Mouse (Mus musculus) left cerebral cortex, adult 18-20 months (tissue): ENCODE data around the gene Vma21. TPM values are rescaled to one million over a fixed set of nuclear protein-coding genes. Genes with fewer than 3 reads are reported as not detected.

Source experiments
- DNase-seq, 2 experiments: peaks; one replicate each; pipeline ENCODE4 v3.0.0; 2021 to 2022; ENCODE audit warnings: low spot score in 2 of 2, mixed read lengths in 1 of 2
- long read RNA-seq, 2 experiments: library from polyadenylated mRNA; stranded (forward); transcript quantifications; one replicate each; pipeline ENCODE4 v2.0.0; 2021
- total RNA-seq, 2 experiments: library from RNA; stranded (reverse); gene quantifications; 2 replicates each; pipeline ENCODE4 v1.2.3; 2021

The Vma21 gene
- total RNA-seq: 10 to 100 TPM; 33.5 to 35.4 TPM
- long read RNA-seq, experiment 1, full-length matches to known transcripts: 53 of 53 reads
- long read RNA-seq, experiment 1, partial matches to known transcripts: 0 of 53 reads
- long read RNA-seq, experiment 1, other reads (novel, unspliced or antisense): 0 of 53 reads
- long read RNA-seq, experiment 2, full-length matches to known transcripts: 43 of 43 reads
- long read RNA-seq, experiment 2, partial matches to known transcripts: 0 of 43 reads
- long read RNA-seq, experiment 2, other reads (novel, unspliced or antisense): 0 of 43 reads

DNA sequence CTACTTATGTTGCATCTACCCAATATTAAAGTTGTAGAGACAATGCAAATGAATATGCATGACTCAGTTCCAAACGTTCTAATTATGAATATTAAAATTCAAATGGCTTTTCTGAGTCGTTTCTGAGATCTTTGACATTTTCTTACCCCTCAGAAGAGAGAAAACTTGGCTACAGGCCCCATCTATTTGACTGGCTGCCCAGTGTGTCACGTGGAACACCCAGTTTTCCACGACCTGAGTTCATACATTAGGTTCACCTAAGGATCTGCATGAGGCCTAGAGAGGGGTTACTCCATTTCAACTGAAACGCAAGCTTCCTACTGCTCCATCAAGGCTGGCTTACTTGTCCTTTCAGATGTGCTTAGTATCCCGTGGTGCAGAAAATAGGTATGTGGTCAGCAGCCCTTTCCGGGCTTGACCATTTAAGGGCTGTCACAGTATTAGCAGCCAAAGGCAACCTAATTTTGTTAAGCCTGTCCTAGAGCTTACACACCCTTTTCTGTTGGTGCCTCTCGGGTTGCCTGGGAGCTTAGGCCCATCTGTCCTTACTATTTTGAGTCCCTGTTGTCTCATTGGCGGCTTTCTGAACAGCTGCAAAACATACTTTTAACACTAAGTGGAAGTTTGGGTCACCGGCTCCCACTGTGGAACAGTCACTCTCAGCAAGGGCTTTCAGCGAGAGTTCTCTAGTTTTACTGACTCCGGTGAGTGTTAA lies at the start of gene Vma21:
Vma21 (plus strand) TSS at position 294 of the 715 bp plus-strand sequence.
- DNase-seq: no peak

DNA sequence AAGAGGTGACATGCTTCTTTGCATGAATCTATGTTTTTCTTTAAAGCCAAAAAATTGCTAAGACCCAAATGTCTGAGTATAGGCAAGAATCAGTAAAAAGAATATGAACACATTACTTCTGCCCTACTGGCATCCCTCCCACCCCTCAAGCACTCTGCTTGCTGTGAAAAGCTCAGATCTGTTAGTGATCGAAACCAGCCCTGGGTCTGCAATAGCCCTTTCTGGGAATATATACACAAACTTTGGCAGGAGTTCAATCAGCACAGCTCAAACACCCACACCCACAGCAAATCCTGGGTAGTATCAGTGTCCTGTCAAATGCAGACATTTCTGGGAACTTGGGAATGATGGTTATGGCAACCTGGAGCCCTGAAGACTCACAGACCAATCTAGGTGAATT lies 47.8 kb upstream of the Vma21 start:
- no peak for DNase-seq

DNA sequence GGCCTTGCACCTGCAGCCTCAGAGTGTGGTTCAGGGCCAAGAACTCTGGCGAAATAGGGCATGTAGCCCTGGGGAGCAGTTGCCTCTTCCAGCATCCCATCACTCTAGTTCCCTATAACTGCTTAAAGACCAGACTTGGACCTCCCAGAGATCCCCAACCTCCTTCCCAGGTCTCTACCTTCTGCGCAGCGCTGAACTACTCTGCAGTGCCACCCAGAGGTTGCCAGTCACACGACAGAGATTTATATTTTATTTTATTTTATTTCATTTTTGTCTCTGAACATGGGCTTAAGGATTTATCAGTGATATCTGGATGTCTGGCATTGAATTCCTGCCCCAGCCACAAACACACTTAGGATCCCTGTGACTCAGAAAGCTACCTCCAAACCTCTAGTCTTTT lies 24.6 kb upstream of the Vma21 start:
- no peak for DNase-seq

DNA sequence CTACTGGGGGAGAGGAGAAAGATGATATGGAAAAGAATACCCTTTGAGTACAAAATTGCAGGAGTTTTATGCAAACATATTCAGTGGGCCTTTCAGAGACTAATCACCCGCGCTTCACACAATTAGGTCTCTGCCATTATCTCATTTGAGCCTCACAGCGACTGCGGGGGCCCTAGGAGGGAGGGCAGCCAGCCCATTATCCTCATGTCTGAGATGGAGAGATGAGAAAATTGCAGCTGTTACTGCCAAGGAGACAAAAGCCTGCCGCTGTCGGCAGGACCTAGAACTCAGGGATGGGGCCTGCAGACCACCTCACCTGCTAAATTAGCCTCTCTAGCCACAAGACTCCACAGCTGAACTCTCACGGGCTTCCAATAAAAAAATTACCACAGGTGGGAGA lies 18.0 kb upstream of the Vma21 start:
- DNase-seq: no peak

GRCm38 (mm10) chrX:71798883-71799282 lies 16.8 kb upstream of the Vma21 start:
- DNase-seq: no peak

GRCm38 (mm10) chrX:71811966-71812835 lies 3.5 kb upstream of the Vma21 start:
- no peak for DNase-seq

DNA sequence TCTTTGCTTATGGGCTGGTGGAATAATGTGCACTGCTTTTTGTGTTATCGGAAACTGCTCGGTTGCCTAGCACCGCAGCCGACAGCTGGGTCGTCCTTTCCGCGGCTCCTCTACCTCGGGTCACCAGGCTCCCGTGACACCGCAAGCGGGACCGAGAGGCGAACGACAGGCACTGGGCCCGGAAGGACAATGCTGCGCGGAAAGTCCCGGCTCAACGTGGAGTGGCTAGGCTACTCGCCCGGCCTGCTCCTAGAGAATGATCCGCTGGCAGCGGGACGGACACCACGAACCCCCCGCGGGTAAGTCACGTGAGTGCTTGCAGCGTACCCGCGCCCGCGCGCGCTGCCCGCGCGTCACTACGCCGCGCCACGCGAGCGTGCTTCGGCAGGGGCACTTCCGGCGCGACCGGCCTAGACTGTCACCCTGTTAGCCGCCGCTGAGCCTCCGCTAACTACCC lies 705 bp downstream of the Vma21 start:
- peak; percentile 72 to 88 for DNase-seq

GRCm38 (mm10) chrX:71816931-71817361 lies 1.2 kb downstream of the Vma21 start:
- no peak for DNase-seq

DNA sequence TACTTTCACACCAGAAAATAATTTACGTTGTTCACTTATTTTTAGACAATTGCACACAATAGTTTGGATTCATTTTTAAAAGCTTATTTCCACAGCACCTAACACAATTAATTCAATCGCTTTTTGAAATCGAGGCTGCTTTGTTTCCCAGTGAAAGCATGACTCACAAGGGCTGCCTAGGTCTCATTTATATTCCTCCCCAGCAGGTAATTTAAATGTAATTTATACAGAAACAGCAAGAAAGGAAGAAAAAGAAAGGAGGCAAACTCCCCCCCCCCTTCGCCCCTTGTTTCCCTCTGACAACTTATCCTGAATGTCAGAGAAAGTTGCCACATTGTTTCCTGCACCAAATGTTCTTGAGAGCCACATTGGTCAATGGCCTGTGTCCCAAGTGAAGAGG lies 23.2 kb downstream of the Vma21 start:
- no peak for DNase-seq

- DNase-seq: no peak
Measured at GRCm38 (mm10) chrX:71846696-71847095, 31.0 kb downstream of the Vma21 start.

DNA sequence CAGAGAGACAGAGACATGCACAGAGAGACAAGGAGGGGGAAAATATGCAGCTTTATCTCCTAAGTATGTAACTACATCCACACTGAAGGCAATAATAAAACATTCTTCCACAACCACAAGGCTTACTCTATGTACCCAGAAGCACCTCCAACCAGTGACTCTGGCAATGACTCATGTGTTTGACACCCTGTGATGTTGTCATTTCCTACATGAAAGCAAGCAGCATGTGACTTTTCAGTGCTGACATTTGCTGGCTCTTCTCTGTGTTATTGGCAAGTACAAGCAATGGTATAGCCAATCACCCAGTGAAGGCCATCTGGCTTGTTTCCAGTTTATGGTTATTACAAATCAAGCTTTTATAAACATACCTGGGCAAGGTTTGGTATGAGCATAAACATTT lies 38.1 kb downstream of the Vma21 start:
- DNase-seq: no peak

Other genes starting within 250 kb of the Vma21 start
- under 1 TPM; 0.46 to 0.49 TPM for gene Gpr50, start 152.3 kb upstream of the Vma21 start, total RNA-seq
- under 1 TPM; 0.42 to 0.91 TPM for gene Gm1141, start 105.1 kb downstream of the Vma21 start, total RNA-seq
- 10 to 100 TPM; 34.8 to 40.8 TPM for gene Prrg3, start 146.7 kb downstream of the Vma21 start, total RNA-seq
- gene Fate1, start 157.1 kb downstream of the Vma21 start, total RNA-seq: under 1 TPM; 0.42 TPM
- under 1 TPM; 0.35 to 0.40 TPM for gene Cnga2, start 175.9 kb downstream of the Vma21 start, total RNA-seq